Mouse (Mus musculus) forebrain, embryonic 13.5 days (tissue): Measurements from ENCODE around the gene Frmd8. TPM values are rescaled to one million over a fixed set of nuclear protein-coding genes. Genes with fewer than 3 reads are reported as not detected.

Experiments used
- ATAC-seq: fragments of 200-750 bp; cut with Nextera tagmentation; 2 replicates; pipeline ENCODE4 v1.8.0; 2017
- H3K27ac ChIP-seq: fragments of 300-500 bp; sonication (generic); 2 replicates; pipeline ENCODE4 v1.5.1; 2015; ENCODE audit warnings: inconsistent platforms, mild to moderate bottlenecking, moderate library complexity
- H3K27me3 ChIP-seq: fragments of 300-500 bp; sonication (generic); 2 replicates; pipeline ENCODE4 v1.6.1; 2015; ENCODE audit warnings: mild to moderate bottlenecking, inconsistent platforms
- H3K36me3 ChIP-seq: fragments of 300-500 bp; sonication (generic); 2 replicates; pipeline ENCODE4 v1.6.1; 2015; ENCODE audit warnings: mild to moderate bottlenecking, inconsistent platforms; ENCODE audit not compliant: poor library complexity, severe bottlenecking
- H3K4me1 ChIP-seq: fragments of 300-500 bp; sonication (generic); 2 replicates; pipeline ENCODE4 v1.6.1; 2015; ENCODE audit warnings: inconsistent platforms
- H3K4me2 ChIP-seq: fragments of 300-500 bp; sonication (generic); 2 replicates; pipeline ENCODE4 v1.6.1; 2015; ENCODE audit warnings: inconsistent platforms, mild to moderate bottlenecking, moderate library complexity
- H3K4me3 ChIP-seq: fragments of 300-500 bp; sonication (generic); 2 replicates; pipeline ENCODE4 v1.5.1; 2015; ENCODE audit warnings: mild to moderate bottlenecking, inconsistent platforms
- H3K9ac ChIP-seq: fragments of 300-500 bp; sonication (generic); 2 replicates; pipeline ENCODE4 v1.6.1; 2015; ENCODE audit warnings: mild to moderate bottlenecking, inconsistent platforms
- H3K9me3 ChIP-seq: fragments of 300-500 bp; sonication (generic); replicated peaks from 2 replicates; pipeline ENCODE4 v1.6.1; 2016; ENCODE audit warnings: inconsistent platforms
- whole genome bisulfite sequencing: fragments of 180-500 bp; shearing (Covaris S2); methylation state at CpG from one replicate; pipeline ENCODE4 v1.1.7; 2015; 5-methylcytosine and 5-hydroxymethylcytosine counted together
- polyA plus RNA-seq: library from polyadenylated mRNA; unstranded; fragments of >200 nt; fragmentation: Nextera tagmentation; extraction: Ambion mirVana; gene quantifications from 2 replicates; pipeline ENCODE4 v1.2.1, GENCODE M21; 2015

Frmd8 gene
- polyA plus RNA-seq, 1 experiment from 2014 or later, result 21.7 TPM

DNA sequence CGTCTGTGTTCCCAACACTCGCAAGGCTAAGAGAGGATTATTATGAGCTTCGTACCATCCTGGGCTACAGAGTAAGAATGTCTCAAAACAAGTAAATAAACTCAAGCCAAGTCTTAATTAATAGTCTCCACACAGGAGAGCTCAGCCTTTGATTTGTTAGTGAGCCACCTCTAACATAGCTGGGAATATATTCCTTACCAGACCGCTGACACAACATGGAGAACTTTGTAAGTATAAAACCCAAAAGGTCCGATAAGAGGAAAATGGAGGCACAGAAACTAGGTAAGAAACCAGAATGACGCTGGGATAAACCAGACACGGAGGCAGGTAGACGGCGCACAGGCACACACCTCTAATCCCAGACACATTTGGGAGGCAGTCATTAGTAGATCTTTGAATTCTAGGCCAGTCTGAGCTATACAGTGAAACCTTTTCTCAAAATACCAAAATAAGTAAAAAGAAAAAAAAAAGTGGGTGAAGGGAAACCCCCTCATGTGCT lies 34.1 kb downstream of the Frmd8 start:
- ATAC-seq, result no peak
- H3K9ac ChIP-seq, result no peak overlapping the region
- no peak overlapping the region for H3K4me2 ChIP-seq
- H3K27me3 ChIP-seq, result no peaks in the 10 kb centered on the region
- no peaks in the 10 kb centered on the region for H3K36me3 ChIP-seq
- H3K9me3 ChIP-seq, result no peaks in the 10 kb centered on the region
- no peak overlapping the region for H3K4me3 ChIP-seq
- H3K27ac ChIP-seq, result no peak overlapping the region
- 88% methylated on average over 9 of the region's 9 CpGs for WGBS
- peaks cover 44% of the 10 kb centered on the region for H3K4me1 ChIP-seq

DNA sequence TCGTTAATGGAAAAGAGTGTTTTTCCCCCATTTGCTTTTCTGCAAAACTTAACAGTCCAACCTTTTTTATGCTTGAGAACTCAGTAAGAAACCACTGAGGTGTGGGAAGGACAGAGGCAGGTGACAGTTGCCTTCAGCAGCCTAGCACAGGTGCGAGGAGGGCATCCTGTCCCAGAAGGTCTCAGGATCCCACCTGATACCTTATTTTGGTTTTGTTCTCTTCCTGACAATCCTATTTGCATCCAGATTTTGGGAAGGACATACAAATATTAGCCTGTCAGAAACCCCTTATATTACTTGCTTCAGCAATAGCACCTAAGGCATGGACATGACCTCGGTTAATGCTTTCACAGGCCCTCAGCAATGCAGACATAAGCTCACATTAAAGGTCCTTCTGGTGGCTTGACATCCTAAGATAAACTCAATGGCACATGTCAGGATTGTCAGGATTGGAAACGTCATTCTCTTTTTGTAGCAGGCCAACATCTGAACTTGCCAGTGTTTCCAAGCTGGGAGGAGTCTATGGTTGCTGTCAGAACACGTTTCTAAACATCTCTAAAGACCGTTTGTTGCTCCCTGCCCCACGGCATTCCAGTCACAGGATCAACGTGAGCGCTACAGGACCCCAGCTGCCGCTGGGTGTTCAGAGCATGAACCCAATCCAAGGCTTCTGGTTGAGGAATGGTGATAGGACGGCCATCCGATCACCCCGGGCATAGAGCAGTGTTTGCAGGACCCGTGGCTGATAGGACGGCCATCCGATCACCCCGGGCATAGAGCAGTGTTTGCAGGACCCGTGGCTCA lies 34.8 kb downstream of the Frmd8 start:
- Histone ChIP-seq H3K4me3 (no peak overlapping the region), H3K9ac (no peak overlapping the region; the same call in 1 of the 2 replicates), H3K4me2 (no peak overlapping the region), H3K36me3 (no peaks in the 10 kb centered on the region), H3K27ac (no peak overlapping the region), H3K9me3 (no peaks in the 10 kb centered on the region), H3K4me1 (peaks cover 41% of the 10 kb centered on the region), H3K27me3 (no peaks in the 10 kb centered on the region)
- ATAC-seq, result no peak
- 77% methylated on average over 18 of the region's 18 CpGs for WGBS

DNA sequence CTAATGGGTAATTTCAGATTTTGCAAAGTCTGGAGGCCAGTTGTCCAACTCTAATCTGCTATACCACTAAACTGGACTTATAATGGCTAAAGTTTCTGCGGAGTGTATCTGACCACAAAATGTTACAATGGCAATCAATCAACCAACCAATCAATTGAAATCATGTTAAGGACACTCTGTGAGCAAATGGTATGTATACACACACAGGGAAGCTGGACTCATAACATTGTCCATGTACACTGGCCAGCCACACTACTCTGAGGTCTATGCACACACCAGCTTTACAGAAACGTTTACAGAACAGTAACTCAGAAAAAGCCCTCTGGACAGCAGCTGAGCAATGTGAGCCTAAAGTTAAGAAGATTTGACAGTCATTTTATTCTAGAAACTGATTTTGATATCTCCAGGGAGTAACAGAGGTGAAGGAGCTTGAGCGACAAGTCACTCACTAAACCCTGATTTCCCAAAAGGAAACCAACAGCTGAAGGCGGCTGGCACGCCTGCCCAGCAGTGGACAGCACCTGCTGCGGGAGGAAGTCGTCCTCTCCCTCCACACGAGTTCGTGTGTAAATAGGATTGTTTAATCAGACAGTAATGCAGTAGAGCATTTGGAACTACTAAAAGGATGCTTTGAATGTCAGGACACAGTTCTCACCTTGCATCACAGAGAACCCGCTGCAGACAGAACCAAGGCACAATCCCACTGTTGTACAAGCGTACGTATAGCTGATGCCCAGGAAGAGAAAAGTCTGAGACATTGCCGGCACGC lies 35.6 kb downstream of the Frmd8 start:
- H3K4me3 ChIP-seq, result no peak overlapping the region
- WGBS, result 76% methylated on average over 14 of the region's 14 CpGs
- ATAC-seq, result no peak
- no peaks in the 10 kb centered on the region for H3K27me3 ChIP-seq
- H3K9me3 ChIP-seq, result no peaks in the 10 kb centered on the region
- no peak overlapping the region for H3K4me2 ChIP-seq
- H3K27ac ChIP-seq, result no peak overlapping the region
- no peaks in the 10 kb centered on the region for H3K36me3 ChIP-seq
- no peak overlapping the region; the same call in 1 of the 2 replicates for H3K9ac ChIP-seq
- H3K4me1 ChIP-seq, result peaks cover 33% of the 10 kb centered on the region

DNA sequence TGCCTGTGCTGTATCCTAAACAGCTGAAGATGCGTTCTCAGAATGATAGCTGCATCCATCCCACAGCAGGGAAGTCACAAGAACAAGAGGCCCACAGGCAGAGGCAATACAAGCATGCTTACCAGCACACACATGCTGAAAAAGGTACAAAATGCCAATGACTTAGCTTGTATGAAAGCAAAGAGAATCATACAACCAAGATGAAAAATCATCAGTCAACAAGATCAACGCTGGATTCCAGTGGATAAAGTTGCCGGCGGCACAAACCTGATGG lies 36.2 kb downstream of the Frmd8 start:
- no peak for ATAC-seq
- Histone ChIP-seq H3K36me3 (no peaks in the 10 kb centered on the region), H3K4me1 (peaks cover 26% of the 10 kb centered on the region), H3K9ac (no peak overlapping the region), H3K4me3 (no peak overlapping the region), H3K27me3 (no peaks in the 10 kb centered on the region), H3K4me2 (no peak overlapping the region), H3K9me3 (no peaks in the 10 kb centered on the region), H3K27ac (no peak overlapping the region)
- WGBS, result 93% methylated on average over 4 of the region's 4 CpGs

DNA sequence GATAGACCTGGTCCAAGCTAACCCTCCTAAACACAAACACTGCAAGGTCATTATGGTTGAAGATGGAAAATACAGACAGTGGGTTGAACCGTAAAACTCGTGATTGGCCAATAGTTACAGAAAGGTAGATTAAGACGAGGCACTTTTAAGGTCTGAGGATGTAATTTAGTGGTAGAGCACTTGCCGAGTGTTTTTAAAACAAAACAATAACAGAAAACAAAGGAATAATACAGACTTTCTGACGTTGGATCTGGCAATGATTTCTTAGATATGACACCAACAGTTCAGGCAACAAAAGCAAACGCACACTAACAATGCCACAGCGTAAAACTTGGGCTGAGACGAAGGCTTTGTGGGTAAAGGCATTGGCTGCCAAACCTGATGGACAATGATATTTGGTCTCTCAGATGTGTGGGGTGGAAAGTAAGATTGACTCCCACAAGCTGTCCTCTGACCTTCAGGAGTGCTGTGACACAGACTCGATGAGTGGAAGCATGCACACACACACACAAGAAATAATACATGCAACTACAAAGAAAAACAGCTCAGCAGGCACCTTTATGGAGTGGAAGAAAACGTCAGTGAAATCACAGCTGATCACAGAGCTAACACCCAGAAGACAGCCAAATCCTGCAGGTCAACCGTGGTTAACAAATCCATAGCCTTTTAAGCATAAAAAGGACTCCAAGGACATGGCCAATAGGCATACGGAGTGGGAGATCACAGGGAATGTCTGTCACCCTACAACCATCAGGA lies 36.8 kb downstream of the Frmd8 start:
- Histone ChIP-seq H3K4me2 (no peak overlapping the region), H3K4me3 (no peak overlapping the region), H3K36me3 (no peaks in the 10 kb centered on the region), H3K9ac (no peak overlapping the region), H3K27ac (no peak overlapping the region), H3K9me3 (no peaks in the 10 kb centered on the region), H3K27me3 (no peaks in the 10 kb centered on the region), H3K4me1 (peaks cover 21% of the 10 kb centered on the region)
- ATAC-seq, result no peak
- WGBS, result 76% methylated on average over 12 of the region's 12 CpGs

DNA sequence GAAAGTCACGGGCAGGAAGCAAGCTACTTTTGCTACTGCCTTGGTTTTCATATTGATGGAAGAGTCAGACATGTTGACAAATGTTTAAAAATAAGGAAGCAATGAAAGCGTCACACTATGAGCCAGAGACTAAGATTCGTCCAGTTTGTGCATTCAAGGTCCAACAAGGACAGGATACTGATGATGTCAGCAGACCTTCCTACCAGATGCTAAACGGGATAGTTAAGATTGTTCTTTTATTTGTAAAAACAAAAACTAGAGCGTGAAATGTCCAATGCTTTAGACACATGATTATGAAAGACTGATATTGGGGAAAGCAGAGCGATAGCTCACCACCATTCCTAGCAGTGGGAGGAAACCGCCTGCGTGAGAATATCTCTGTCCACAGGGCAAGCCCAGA lies 37.5 kb downstream of the Frmd8 start:
- Histone ChIP-seq H3K9ac (no peak overlapping the region), H3K36me3 (no peaks in the 10 kb centered on the region), H3K4me2 (no peak overlapping the region), H3K27me3 (no peaks in the 10 kb centered on the region), H3K9me3 (no peaks in the 10 kb centered on the region), H3K4me3 (no peak overlapping the region), H3K4me1 (peaks cover 14% of the 10 kb centered on the region), H3K27ac (no peak overlapping the region)
- 89% methylated on average over 8 of the region's 8 CpGs for WGBS
- no peak for ATAC-seq

DNA sequence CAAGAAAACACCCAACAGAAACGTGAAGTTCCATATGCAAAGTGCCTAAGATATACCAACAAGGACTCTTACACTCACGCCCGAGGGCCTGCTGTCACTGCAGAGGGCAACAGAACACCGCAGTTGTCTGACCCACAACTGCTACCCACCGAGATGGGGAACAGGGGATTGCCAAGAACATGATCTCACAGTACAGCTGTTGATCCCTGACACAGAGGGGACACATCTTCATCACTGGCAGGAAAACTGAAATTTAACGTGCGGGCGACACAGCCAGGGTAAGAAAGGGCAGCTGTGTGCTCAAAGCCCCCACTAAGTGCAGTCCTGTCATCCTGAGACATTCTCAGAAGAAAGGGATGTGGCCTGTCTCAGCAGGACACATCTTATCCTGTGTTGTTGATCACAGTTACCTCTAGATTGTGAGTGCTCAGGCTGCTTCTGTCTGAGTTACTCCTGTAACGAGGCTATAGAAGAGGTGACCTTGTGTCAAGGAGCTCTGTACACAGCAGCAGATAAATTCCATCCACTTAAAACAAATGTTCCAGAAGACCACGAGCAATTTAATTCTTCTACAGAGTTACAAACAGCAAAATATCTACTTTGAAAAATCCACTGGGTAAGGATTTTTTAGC lies 38.0 kb downstream of the Frmd8 start:
- H3K9ac ChIP-seq, result no peak overlapping the region
- no peak overlapping the region for H3K4me3 ChIP-seq
- no peak overlapping the region for H3K27ac ChIP-seq
- WGBS, result 70% methylated on average over 10 of the region's 10 CpGs
- H3K4me1 ChIP-seq, result peaks cover 9% of the 10 kb centered on the region
- ATAC-seq, result no peak
- H3K36me3 ChIP-seq, result no peaks in the 10 kb centered on the region
- H3K27me3 ChIP-seq, result no peaks in the 10 kb centered on the region
- no peaks in the 10 kb centered on the region for H3K9me3 ChIP-seq
- no peak overlapping the region for H3K4me2 ChIP-seq

DNA sequence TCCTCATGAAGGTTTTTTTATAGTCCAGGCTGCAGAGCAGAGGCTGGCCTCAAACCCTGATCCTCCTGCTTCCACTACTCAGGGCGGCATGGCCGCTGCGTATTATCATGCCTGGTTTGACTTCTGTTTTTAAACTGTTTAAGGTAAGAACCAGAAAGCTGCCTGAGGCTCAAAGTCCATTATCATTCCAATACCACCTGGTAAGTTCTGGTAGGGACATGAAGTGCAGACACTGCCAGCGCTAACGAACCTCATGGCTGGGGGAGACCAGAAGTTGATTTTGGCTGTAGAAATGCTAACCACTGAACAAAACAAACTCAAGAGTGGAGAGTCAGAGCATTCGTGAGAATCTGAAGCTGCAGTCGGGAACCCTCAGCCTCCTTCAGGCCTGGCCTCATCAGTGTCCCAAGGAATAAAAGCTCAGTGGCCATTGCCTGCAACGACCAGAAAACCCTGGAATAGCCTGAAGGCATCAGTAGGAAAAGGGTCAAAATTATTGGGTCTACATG lies 39.1 kb downstream of the Frmd8 start:
- no peak overlapping the region for H3K27ac ChIP-seq
- no peaks in the 10 kb centered on the region for H3K4me1 ChIP-seq
- H3K9me3 ChIP-seq, result no peaks in the 10 kb centered on the region
- no peaks in the 10 kb centered on the region for H3K36me3 ChIP-seq
- no peak overlapping the region for H3K9ac ChIP-seq
- H3K27me3 ChIP-seq, result no peaks in the 10 kb centered on the region
- 75% methylated on average over 8 of the region's 8 CpGs for WGBS
- no peak overlapping the region for H3K4me3 ChIP-seq
- no peak for ATAC-seq
- H3K4me2 ChIP-seq, result no peak overlapping the region

DNA sequence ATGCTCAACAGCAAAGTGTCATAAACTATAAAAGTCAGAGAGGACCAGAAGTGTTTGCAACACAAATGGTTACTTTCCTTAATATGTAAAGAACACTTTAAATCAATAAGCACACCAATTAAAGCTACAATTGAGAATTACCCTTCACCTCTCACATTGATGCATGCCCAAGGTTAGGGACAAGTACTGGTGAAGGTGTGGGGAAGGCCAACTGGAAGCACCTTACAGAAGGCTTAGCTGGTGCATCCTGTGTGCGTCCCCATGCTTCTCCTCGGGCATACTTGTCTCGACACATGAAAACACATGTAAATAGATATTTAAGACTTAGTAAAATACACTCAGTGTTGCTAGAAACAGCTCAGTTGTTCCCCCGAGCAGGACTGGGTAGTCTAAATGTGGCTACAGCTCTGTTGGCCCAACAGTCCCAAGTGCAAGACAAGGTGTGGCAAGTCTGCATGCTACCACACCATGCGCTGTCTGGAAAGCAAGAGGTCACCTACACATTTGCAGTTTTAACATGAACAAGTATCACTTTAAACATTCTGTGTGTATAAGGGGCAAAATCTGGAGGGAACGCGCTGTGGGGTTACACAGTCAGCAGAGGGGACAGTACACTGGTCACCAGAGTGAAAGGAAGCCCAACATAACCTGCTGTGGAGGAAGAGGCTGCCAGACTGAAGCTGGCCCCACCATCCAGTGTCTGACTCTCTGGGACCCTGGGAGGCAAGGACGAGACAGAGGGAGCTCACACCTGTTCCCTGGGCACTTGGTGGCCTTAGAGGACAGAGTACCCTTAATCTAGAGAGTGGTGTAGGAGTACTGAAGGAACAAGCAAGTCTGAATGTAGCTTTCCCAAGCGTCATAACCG lies 39.8 kb downstream of the Frmd8 start:
- ATAC-seq, result no peak
- H3K27ac ChIP-seq, result no peak overlapping the region
- H3K4me2 ChIP-seq, result no peak overlapping the region
- no peaks in the 10 kb centered on the region for H3K27me3 ChIP-seq
- 87% methylated on average over 10 of the region's 10 CpGs for WGBS
- H3K4me3 ChIP-seq, result no peak overlapping the region
- no peaks in the 10 kb centered on the region for H3K9me3 ChIP-seq
- no peaks in the 10 kb centered on the region for H3K4me1 ChIP-seq
- H3K9ac ChIP-seq, result no peak overlapping the region
- H3K36me3 ChIP-seq, result no peaks in the 10 kb centered on the region

DNA sequence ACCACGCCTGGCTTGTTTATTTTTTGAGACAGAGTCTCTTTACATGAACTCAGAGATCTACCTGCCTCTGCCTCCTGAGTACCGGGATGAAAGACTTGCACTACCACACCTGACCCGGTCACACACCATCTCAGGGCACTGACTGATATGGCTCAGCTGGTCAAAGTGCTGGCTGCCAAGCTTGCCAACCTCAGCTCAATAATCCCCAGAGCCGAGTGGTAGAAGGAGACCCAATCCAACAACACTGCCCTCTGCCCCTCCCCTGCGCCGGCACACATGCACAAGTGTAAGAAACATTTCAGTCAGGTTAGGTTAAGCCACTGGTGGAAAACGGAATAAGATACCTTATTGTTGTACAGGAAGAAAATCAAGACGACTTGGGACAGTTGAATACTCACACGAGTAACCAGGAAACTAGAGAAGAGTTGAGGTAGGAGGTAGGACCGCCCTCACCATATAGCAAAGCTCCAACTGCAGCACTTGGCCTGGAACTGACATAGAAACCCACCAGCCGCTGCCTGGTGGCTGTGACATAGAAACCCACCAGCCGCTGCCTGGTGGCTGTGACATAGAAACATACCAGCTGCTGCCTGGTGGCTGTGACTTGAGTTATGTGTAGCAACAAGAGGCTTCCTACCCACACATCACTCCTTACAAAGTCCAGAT lies 40.7 kb downstream of the Frmd8 start:
- Histone ChIP-seq H3K4me1 (peaks cover 2% of the 10 kb centered on the region; the same call in 1 of the 2 replicates), H3K9me3 (no peaks in the 10 kb centered on the region), H3K4me3 (no peak overlapping the region), H3K27me3 (no peaks in the 10 kb centered on the region), H3K4me2 (no peak overlapping the region), H3K9ac (no peak overlapping the region), H3K27ac (no peak overlapping the region), H3K36me3 (no peaks in the 10 kb centered on the region)
- WGBS, result 91% methylated on average over 12 of the region's 12 CpGs
- ATAC-seq, result no peak
